Mouse (Mus musculus): ENCODE results near the gene Zfp664. TPM values are rescaled to one million over a fixed set of nuclear protein-coding genes. Genes with fewer than 3 reads are reported as not detected.

Gene Zfp664
- total and polyA plus RNA-seq, 2 experiments from 2014 or later = 29.2 to 50.2 TPM

GRCm38 (mm10) chr5:124931076-124931475 lies 68.6 kb downstream of the Zfp664 start:
- Histone ChIP-seq H3K27me3 (ENCODE audit: insufficient read depth, low read length) (no peaks in the 10 kb centered on the region), H3K9ac (replicated peaks; ENCODE audit: low read length, poor library complexity, severe bottlenecking) (0 out of 2 replicates have a peak overlapping the region, but pooled peaks have one; percentile 24), H3K36me3 (ENCODE audit: insufficient read depth, low read length) (no peaks in the 10 kb centered on the region), H3K27ac (ENCODE audit: low read depth, low read length) (no peak overlapping the region), H3K4me2 (ENCODE audit: low read depth, low read length, poor library complexity, severe bottlenecking) (no peak overlapping the region), H3K4me1 (ENCODE audit: insufficient read depth, low read length) (peaks cover 4% of the 10 kb centered on the region; the same call in 1 of the 2 replicates), H3K9me3 (ENCODE audit: low read length) (no peaks in the 10 kb centered on the region), H3K4me3 (ENCODE audit: low read depth, low read length) (no peak overlapping the region)
- DNase-seq (ENCODE audit: low spot score) (no peak), ATAC-seq (ENCODE audit: low FRiP score) (no peak)
- TF ChIP-seq CTCF (IDR thresholded peaks at IDR 0.05) = no peak
- 19% methylated on average over 8 of the region's 8 CpGs for WGBS

GRCm38 (mm10) chr5:124934558-124934957 lies 72.1 kb downstream of the Zfp664 start:
- Histone ChIP-seq H3K4me2 (ENCODE audit: low read depth, low read length, poor library complexity, severe bottlenecking) (no peak overlapping the region), H3K9ac (replicated peaks; ENCODE audit: low read length, poor library complexity, severe bottlenecking) (no peak overlapping the region), H3K4me1 (ENCODE audit: insufficient read depth, low read length) (peaks cover 4% of the 10 kb centered on the region; the same call in 1 of the 2 replicates), H3K27me3 (ENCODE audit: insufficient read depth, low read length) (no peaks in the 10 kb centered on the region), H3K9me3 (ENCODE audit: low read length) (no peaks in the 10 kb centered on the region), H3K4me3 (ENCODE audit: low read depth, low read length) (no peak overlapping the region), H3K27ac (ENCODE audit: low read depth, low read length) (no peak overlapping the region), H3K36me3 (ENCODE audit: insufficient read depth, low read length) (no peaks in the 10 kb centered on the region)
- DNase-seq (ENCODE audit: low spot score) = no peak
- TF ChIP-seq CTCF (IDR thresholded peaks at IDR 0.05) = no peak
- no peak for ATAC-seq (ENCODE audit: low FRiP score)
- WGBS = 54% methylated on average over 7 of the region's 7 CpGs

GRCm38 (mm10) chr5:124943181-124943792 lies 80.8 kb downstream of the Zfp664 start:
- WGBS = 42% methylated on average over 12 of the region's 12 CpGs
- Histone ChIP-seq H3K27ac (ENCODE audit: low read depth, low read length) (no peak overlapping the region; the same call in 1 of the 2 replicates), H3K36me3 (ENCODE audit: insufficient read depth, low read length) (no peaks in the 10 kb centered on the region), H3K27me3 (ENCODE audit: insufficient read depth, low read length) (no peaks in the 10 kb centered on the region), H3K9ac (replicated peaks; ENCODE audit: low read length, poor library complexity, severe bottlenecking) (no peak overlapping the region), H3K4me2 (ENCODE audit: low read depth, low read length, poor library complexity, severe bottlenecking) (no peak overlapping the region), H3K4me1 (ENCODE audit: insufficient read depth, low read length) (no peaks in the 10 kb centered on the region; the same call in 1 of the 2 replicates), H3K9me3 (ENCODE audit: low read length) (no peaks in the 10 kb centered on the region), H3K4me3 (ENCODE audit: low read depth, low read length) (no peak overlapping the region)
- ATAC-seq (ENCODE audit: low FRiP score) = peak; percentile 77
- TF ChIP-seq CTCF (IDR thresholded peaks at IDR 0.05) = no peak; the same call in 1 of the 2 replicates
- peak; percentile 66 for DNase-seq (ENCODE audit: low spot score)

GRCm38 (mm10) chr5:124943793-124944383 lies 81.4 kb downstream of the Zfp664 start:
- WGBS = 65% methylated on average over 11 of the region's 12 CpGs
- Histone ChIP-seq H3K36me3 (ENCODE audit: insufficient read depth, low read length) (no peaks in the 10 kb centered on the region), H3K4me3 (ENCODE audit: low read depth, low read length) (no peak overlapping the region), H3K9me3 (ENCODE audit: low read length) (no peaks in the 10 kb centered on the region), H3K9ac (replicated peaks; ENCODE audit: low read length, poor library complexity, severe bottlenecking) (no peak overlapping the region), H3K4me1 (ENCODE audit: insufficient read depth, low read length) (no peaks in the 10 kb centered on the region; the same call in 1 of the 2 replicates), H3K27ac (ENCODE audit: low read depth, low read length) (no peak overlapping the region; the same call in 1 of the 2 replicates), H3K4me2 (ENCODE audit: low read depth, low read length, poor library complexity, severe bottlenecking) (no peak overlapping the region), H3K27me3 (ENCODE audit: insufficient read depth, low read length) (no peaks in the 10 kb centered on the region)
- DNase-seq (ENCODE audit: low spot score) = peak; percentile 69
- TF ChIP-seq CTCF (IDR thresholded peaks at IDR 0.05) = peak; percentile 66
- ATAC-seq (ENCODE audit: low FRiP score) = peak; percentile 41; the same call in 1 of the 2 replicates

- TF ChIP-seq CTCF (IDR thresholded peaks at IDR 0.05) = no peak
- H3K27ac ChIP-seq (ENCODE audit: low read depth, low read length) = no peak overlapping the region
- DNase-seq (ENCODE audit: low spot score) (no peak), ATAC-seq (ENCODE audit: low FRiP score) (no peak)
- H3K4me3 ChIP-seq (ENCODE audit: low read depth, low read length) = no peak overlapping the region
- no peak overlapping the region for H3K9ac ChIP-seq (replicated peaks; ENCODE audit: low read length, poor library complexity, severe bottlenecking)
- no peaks in the 10 kb centered on the region; the same call in 1 of the 2 replicates for H3K4me1 ChIP-seq (ENCODE audit: insufficient read depth, low read length)
- H3K27me3 ChIP-seq (ENCODE audit: insufficient read depth, low read length) = no peaks in the 10 kb centered on the region
- no peaks in the 10 kb centered on the region for H3K36me3 ChIP-seq (ENCODE audit: insufficient read depth, low read length)
- 80% methylated on average over 10 of the region's 10 CpGs for WGBS
- no peaks in the 10 kb centered on the region for H3K9me3 ChIP-seq (ENCODE audit: low read length)
- H3K4me2 ChIP-seq (ENCODE audit: low read depth, low read length, poor library complexity, severe bottlenecking) = no peak overlapping the region
Observed at GRCm38 (mm10) chr5:124944384-124944783, 81.9 kb downstream of the Zfp664 start.

GRCm38 (mm10) chr5:124945046-124945445 lies 82.6 kb downstream of the Zfp664 start:
- Histone ChIP-seq H3K9me3 (ENCODE audit: low read length) (no peaks in the 10 kb centered on the region), H3K4me2 (ENCODE audit: low read depth, low read length, poor library complexity, severe bottlenecking) (no peak overlapping the region), H3K4me3 (ENCODE audit: low read depth, low read length) (no peak overlapping the region), H3K36me3 (ENCODE audit: insufficient read depth, low read length) (no peaks in the 10 kb centered on the region), H3K27me3 (ENCODE audit: insufficient read depth, low read length) (no peaks in the 10 kb centered on the region), H3K9ac (replicated peaks; ENCODE audit: low read length, poor library complexity, severe bottlenecking) (no peak overlapping the region), H3K27ac (ENCODE audit: low read depth, low read length) (no peak overlapping the region), H3K4me1 (ENCODE audit: insufficient read depth, low read length) (no peaks in the 10 kb centered on the region; the same call in 1 of the 2 replicates)
- TF ChIP-seq CTCF (IDR thresholded peaks at IDR 0.05) = no peak
- no peak for ATAC-seq (ENCODE audit: low FRiP score)
- DNase-seq (ENCODE audit: low spot score) = no peak
- WGBS = 87% methylated on average over 4 of the region's 4 CpGs
